Mouse (Mus musculus) R1 (cell line): ENCODE data around the gene Man2b2.
A peak's percentile ranks its signal among the peaks of the same experiment; 100 is the strongest.

Experiments
- DNase-seq: peaks from one replicate; pipeline ENCODE4 v3.0.0-alpha.2; 2018; ENCODE audit warnings: low read depth, low spot score

Gene Man2b2

GRCm38 (mm10) chr5:36829913-36830879 is at the start of gene Man2b2:
TSS of gene Man2b2 (minus strand) at chr5:36830653.
- DNase-seq, result peak; percentile 87

GRCm38 (mm10) chr5:36878801-36879200 is 48.3 kb upstream of the Man2b2 start:
- DNase-seq, result no peak

GRCm38 (mm10) chr5:36877641-36878040 is 47.2 kb upstream of the Man2b2 start:
- DNase-seq, result no peak

- DNase-seq, result no peak
Measured at GRCm38 (mm10) chr5:36876777-36877396, 46.4 kb upstream of the Man2b2 start.

- no peak for DNase-seq
Measured at GRCm38 (mm10) chr5:36875956-36876355, 45.5 kb upstream of the Man2b2 start.

GRCm38 (mm10) chr5:36870916-36871315 is 40.5 kb upstream of the Man2b2 start:
- no peak for DNase-seq

- DNase-seq, result peak; percentile 44
Measured at GRCm38 (mm10) chr5:36869578-36870236, 39.3 kb upstream of the Man2b2 start.

GRCm38 (mm10) chr5:36869186-36869577 is 38.7 kb upstream of the Man2b2 start:
- peak; percentile 26 for DNase-seq

GRCm38 (mm10) chr5:36868266-36869090 is 38.0 kb upstream of the Man2b2 start, which contains the start of gene Ppp2r2c:
TSS of gene Ppp2r2c (plus strand) at chr5:36868513.
- peak; percentile 15 for DNase-seq

- no peak for DNase-seq
Measured at GRCm38 (mm10) chr5:36867561-36867960, 37.1 kb upstream of the Man2b2 start.

- DNase-seq, result no peak
Measured at GRCm38 (mm10) chr5:36866701-36867250, 36.3 kb upstream of the Man2b2 start.

GRCm38 (mm10) chr5:36861084-36861483 is 30.6 kb upstream of the Man2b2 start:
- DNase-seq, result peak; percentile 72

GRCm38 (mm10) chr5:36857546-36857945 is 27.1 kb upstream of the Man2b2 start:
- no peak for DNase-seq

GRCm38 (mm10) chr5:36856529-36856928 is 26.1 kb upstream of the Man2b2 start:
- no peak for DNase-seq

- DNase-seq, result no peak
Measured at GRCm38 (mm10) chr5:36855180-36855579, 24.7 kb upstream of the Man2b2 start.

GRCm38 (mm10) chr5:36851572-36851971 is 21.1 kb upstream of the Man2b2 start:
- no peak for DNase-seq

GRCm38 (mm10) chr5:36844490-36844889 is 14.0 kb upstream of the Man2b2 start:
- DNase-seq, result no peak

GRCm38 (mm10) chr5:36841701-36842100 is 11.2 kb upstream of the Man2b2 start:
- no peak for DNase-seq

- DNase-seq, result no peak
Measured at GRCm38 (mm10) chr5:36840092-36840491, 9.6 kb upstream of the Man2b2 start.

- no peak for DNase-seq
Measured at GRCm38 (mm10) chr5:36839602-36840001, 9.1 kb upstream of the Man2b2 start.

GRCm38 (mm10) chr5:36839032-36839431 is 8.6 kb upstream of the Man2b2 start:
- DNase-seq, result no peak
